In the genomic region with DNA sequence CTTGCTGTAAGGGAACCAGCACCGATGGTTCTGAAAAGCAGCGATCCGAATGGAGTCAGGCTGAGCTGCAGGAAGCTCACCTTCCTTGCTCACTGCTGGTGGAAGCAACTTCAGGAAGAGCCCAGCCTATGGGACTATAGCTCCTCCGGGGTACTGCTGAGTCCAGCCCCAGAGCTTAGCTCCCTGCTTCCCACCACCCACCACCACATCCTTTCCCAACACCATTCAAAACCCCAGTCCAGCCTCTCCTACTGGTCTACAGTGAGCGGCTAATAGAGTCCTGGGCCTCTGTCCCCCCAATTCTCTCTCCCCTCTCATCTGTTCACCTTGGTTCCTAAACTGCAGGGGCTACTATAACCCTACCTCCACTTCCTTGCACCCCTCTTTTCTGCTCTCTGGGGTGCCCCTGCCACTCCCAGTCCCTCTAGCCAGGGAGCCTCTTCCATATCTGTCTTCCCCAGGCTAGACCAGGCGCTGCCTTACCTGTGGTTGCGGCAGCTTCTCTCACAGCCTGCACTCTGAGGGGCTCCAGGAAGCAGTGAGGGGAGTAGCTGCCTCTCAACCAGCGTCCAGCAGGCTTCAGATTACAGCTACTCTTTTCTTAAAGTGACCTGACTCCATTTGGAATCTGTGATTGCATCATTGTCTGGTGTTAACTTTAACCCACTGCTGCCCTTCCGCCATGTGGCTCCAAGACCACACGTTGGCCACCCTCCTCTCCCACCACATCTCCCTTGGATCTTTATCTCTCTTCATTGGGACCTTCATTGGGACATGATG, we compare ENCODE assay signal across 8 mouse cellular contexts. TPM values are rescaled to one million over a fixed set of nuclear protein-coding genes. Genes with fewer than 3 reads are reported as not detected.
DNase-seq lines count a peak whose midpoint lies in the region; ATAC-seq and TF ChIP-seq lines count a peak whose summit lies in the region.

A gene (minus strand): TSS at position 689 of the 780 bp plus-strand sequence.

- H3K4me3 ChIP-seq in thymus, adult 2 months (ENCODE audit: control insufficient read depth, insufficient read depth, low read length): no peak within 1 kb of the TSS
- H3K4me3 ChIP-seq in embryonic fibroblast, embryonic 13.5 days (ENCODE audit: insufficient read depth, low read length): peak within 1 kb of the TSS; percentile 69
- peak within 1 kb of the TSS; percentile 18; the same call in 1 of the 2 replicates for H3K4me3 ChIP-seq in heart, postnatal 0 days (ENCODE audit: low read depth, low read length)
- peak within 1 kb of the TSS; percentile 43 for H3K4me3 ChIP-seq in limb, embryonic 14.5 days (replicated peaks; ENCODE audit: low read length)
- peak within 1 kb of the TSS; percentile 35 for H3K4me3 ChIP-seq in stomach, embryonic 15.5 days (replicated peaks)

- ATAC-seq in heart, postnatal 0 days (ENCODE audit: insufficient read depth, low read depth): no peak
- ATAC-seq in limb, embryonic 14.5 days (ENCODE audit: low FRiP score, low read depth): peak; percentile 62
- ATAC-seq in stomach, embryonic 15.5 days (ENCODE audit: insufficient read depth, low FRiP score, low read depth): no peak

- TF ChIP-seq POLR2A in thymus, adult 2 months (IDR thresholded peaks at IDR 0.05; ENCODE audit: control insufficient read depth, extremely low read depth, insufficient read depth, low read length, poor library complexity): no peak
- TF ChIP-seq POLR2A in embryonic fibroblast, embryonic 13.5 days (IDR thresholded peaks at IDR 0.05; ENCODE audit: low read depth, low read length): peak; percentile 96
- 0 out of 2 replicates have a peak, but pooled peaks have one; percentile 35 for TF ChIP-seq POLR2A in limb, embryonic 14.5 days (IDR thresholded peaks at IDR 0.05; ENCODE audit: borderline replicate concordance, extremely low read depth, insufficient read depth, insufficient read length)

- no peak for DNase-seq in thymus, adult 2 months
- no peak for DNase-seq in thymus, postnatal 25 days
- DNase-seq in heart, postnatal 0 days (ENCODE audit: low spot score): no peak
- DNase-seq in limb, embryonic 14.5 days (ENCODE audit: low spot score): peak; percentile 40
- no peak for DNase-seq in right cerebral cortex, adult 18-20 months
- DNase-seq in B cell, adult 2 months: no peak

- 72% methylated on average over 10 of the region's 10 CpGs for WGBS in thymus, adult 2 months
- 43% methylated on average over 10 of the region's 10 CpGs for WGBS in heart, postnatal 0 days
- WGBS in limb, embryonic 14.5 days: 28% methylated on average over 10 of the region's 10 CpGs
- 35% methylated on average over 10 of the region's 10 CpGs for WGBS in stomach, embryonic 15.5 days

- TF ChIP-seq EP300 in heart, postnatal 0 days (IDR thresholded peaks at IDR 0.05; ENCODE audit: low read depth): no peak

- H3K27me3 ChIP-seq in thymus, adult 2 months (ENCODE audit: control insufficient read depth, insufficient read depth, low read length): no peaks in the 10 kb centered on the region
- no peaks in the 10 kb centered on the region for H3K27me3 ChIP-seq in heart, postnatal 0 days (ENCODE audit: control insufficient read depth, insufficient read depth, low read length)
- no peaks in the 10 kb centered on the region for H3K27me3 ChIP-seq in limb, embryonic 14.5 days (ENCODE audit: control insufficient read depth, insufficient read depth, low read length)
- H3K27me3 ChIP-seq in stomach, embryonic 15.5 days (replicated peaks): no peaks in the 10 kb centered on the region

- H3K4me1 ChIP-seq in thymus, adult 2 months (replicated peaks; ENCODE audit: control insufficient read depth, insufficient read depth, low read length): no peaks in the 10 kb centered on the region; the same call in 1 of the 2 replicates
- H3K4me1 ChIP-seq in embryonic fibroblast, embryonic 13.5 days (ENCODE audit: control insufficient read depth, insufficient read depth, low read length): 0 out of 2 replicates have a peak, but pooled peaks cover 2% of the 10 kb centered on the region
- no peaks in the 10 kb centered on the region for H3K4me1 ChIP-seq in heart, postnatal 0 days (ENCODE audit: control insufficient read depth, insufficient read depth)
- H3K4me1 ChIP-seq in limb, embryonic 14.5 days (ENCODE audit: control insufficient read depth, insufficient read depth, low read length): peaks cover 23% of the 10 kb centered on the region
- peaks cover 9% of the 10 kb centered on the region for H3K4me1 ChIP-seq in stomach, embryonic 15.5 days

- no peak for TF ChIP-seq CTCF in thymus, adult 2 months (IDR thresholded peaks at IDR 0.05; ENCODE audit: borderline replicate concordance, control insufficient read depth, extremely low read depth, insufficient read depth, low read length, poor library complexity)
- no peak for TF ChIP-seq CTCF in embryonic fibroblast, embryonic 13.5 days (IDR thresholded peaks at IDR 0.05; ENCODE audit: borderline replicate concordance, insufficient read depth, low read length)
- no peak for TF ChIP-seq CTCF in heart, postnatal 0 days (IDR thresholded peaks at IDR 0.05; ENCODE audit: low read depth)

- H3K36me3 ChIP-seq in thymus, adult 2 months (ENCODE audit: control insufficient read depth, insufficient read depth, low read length): no peaks in the 10 kb centered on the region
- H3K36me3 ChIP-seq in heart, postnatal 0 days (replicated peaks; ENCODE audit: control insufficient read depth, insufficient read depth, low read length): no peaks in the 10 kb centered on the region
- H3K36me3 ChIP-seq in limb, embryonic 14.5 days (ENCODE audit: control insufficient read depth, insufficient read depth, low read length): 0 out of 2 replicates have a peak, but pooled peaks cover 3% of the 10 kb centered on the region
- no peaks in the 10 kb centered on the region for H3K36me3 ChIP-seq in stomach, embryonic 15.5 days

- no peak within 1 kb of the TSS for H3K9ac ChIP-seq in heart, postnatal 0 days (replicated peaks; ENCODE audit: low read depth, low read length)
- peak within 1 kb of the TSS; percentile 62 for H3K9ac ChIP-seq in limb, embryonic 14.5 days (ENCODE audit: low read depth, low read length, severe bottlenecking)
- no peak within 1 kb of the TSS for H3K9ac ChIP-seq in stomach, embryonic 15.5 days

- H3K4me2 ChIP-seq in heart, postnatal 0 days (ENCODE audit: low read depth, low read length): peak within 1 kb of the TSS; percentile 31
- peak within 1 kb of the TSS; percentile 62 for H3K4me2 ChIP-seq in limb, embryonic 14.5 days (replicated peaks; ENCODE audit: low read depth, low read length, severe bottlenecking)
- peak within 1 kb of the TSS; percentile 46 for H3K4me2 ChIP-seq in stomach, embryonic 15.5 days

- no peaks in the 10 kb centered on the region for H3K9me3 ChIP-seq in heart, postnatal 0 days (replicated peaks; ENCODE audit: control insufficient read depth, low read length)
- H3K9me3 ChIP-seq in limb, embryonic 14.5 days (ENCODE audit: control insufficient read depth, low read length): no peaks in the 10 kb centered on the region
- H3K9me3 ChIP-seq in stomach, embryonic 15.5 days: no peaks in the 10 kb centered on the region

- H3K27ac ChIP-seq in thymus, adult 2 months (ENCODE audit: control insufficient read depth, insufficient read depth, low read length): no peak within 1 kb of the TSS
- H3K27ac ChIP-seq in embryonic fibroblast, embryonic 13.5 days (ENCODE audit: insufficient read depth, low read length): peak within 1 kb of the TSS; percentile 85
- H3K27ac ChIP-seq in heart, postnatal 0 days (ENCODE audit: low read depth): no peak within 1 kb of the TSS
- H3K27ac ChIP-seq in limb, embryonic 14.5 days (replicated peaks; ENCODE audit: low read depth, low read length): peak within 1 kb of the TSS; percentile 72
- no peak within 1 kb of the TSS for H3K27ac ChIP-seq in stomach, embryonic 15.5 days

RNA-seq across cellular contexts. Expression of the gene that starts here (rescaled TPM):
- 43.4 and 46.7 TPM in 2 replicates for polyA plus RNA-seq in thymus, adult 2 months (2012; rRNA removed)
- 1,069 and 1,358 TPM in 2 replicates for polyA plus RNA-seq in embryonic fibroblast, embryonic 13.5 days (2011; ENCODE audit: insufficient read length, low read depth, missing spikeins)
- total RNA-seq in heart, postnatal 0 days (2014; rRNA removed; ENCODE audit: low replicate concordance): 27.3 and 112 TPM in 2 replicates
- 20.4 and 24.4 TPM in 2 replicates for polyA plus RNA-seq in heart, postnatal 0 days (2015; fragmentation: Nextera tagmentation; extraction: Ambion mirVana)
- polyA plus RNA-seq in limb, embryonic 14.5 days (2012; rRNA removed): 160 and 176 TPM in 2 replicates
- polyA plus RNA-seq in limb, embryonic 14.5 days (2014; fragmentation: Nextera tagmentation; extraction: Ambion mirVana): 267 and 276 TPM in 2 replicates
- 49.5 and 62.5 TPM in 2 replicates for polyA plus RNA-seq in stomach, embryonic 15.5 days (2015; fragmentation: Nextera tagmentation; extraction: Ambion mirVana)

Comparison
In these comparisons a context has a peak if more than half of its experiments do, and no peak if none do; other contexts are left out.
1. H3K27ac ChIP-seq: peak in embryonic fibroblast, embryonic 13.5 days (single experiment) and limb, embryonic 14.5 days (single experiment); none in thymus, adult 2 months (single experiment), heart, postnatal 0 days (single experiment) and stomach, embryonic 15.5 days (single experiment).
2. Peak in every context shown above with its lines, with median percentiles within 50 percentile points of each other: H3K4me2 ChIP-seq.